Mouse (Mus musculus) forebrain, embryonic 10.5 days (tissue): ENCODE measurements at regions not wholly inside any gene's neighbourhood (a gene's known extent, or its start where the extent isn't known, plus 50 kb on each side); places are given as distances from the start of the nearest gene placed in this dataset.

Experiments used
- DNase-seq: peaks from one replicate; pipeline ENCODE4 v3.0.0-alpha.2; 2017; ENCODE audit warnings: low spot score; ENCODE audit errors: extremely low spot score
- H3K27ac ChIP-seq: fragments of 300-500 bp; sonication (generic); 2 replicates; pipeline ENCODE4 v1.5.1; 2016; ENCODE audit warnings: mild to moderate bottlenecking
- H3K27me3 ChIP-seq: fragments of 300-500 bp; sonication (generic); 2 replicates; pipeline ENCODE4 v1.6.1; 2016; ENCODE audit warnings: mild to moderate bottlenecking; ENCODE audit not compliant: poor library complexity, severe bottlenecking
- H3K36me3 ChIP-seq: fragments of 300-500 bp; sonication (generic); replicated peaks from 2 replicates; pipeline ENCODE4 v1.6.1; 2016; ENCODE audit warnings: mild to moderate bottlenecking, moderate library complexity
- H3K4me1 ChIP-seq: fragments of 300-500 bp; sonication (generic); 2 replicates; pipeline ENCODE4 v1.6.1; 2016
- H3K4me3 ChIP-seq: fragments of 300-500 bp; sonication (generic); 2 replicates; pipeline ENCODE4 v1.5.1; 2016; ENCODE audit warnings: mild to moderate bottlenecking, moderate library complexity
- H3K9me3 ChIP-seq: fragments of 300-500 bp; sonication (generic); 2 replicates; pipeline ENCODE4 v1.6.1; 2016; ENCODE audit warnings: mild to moderate bottlenecking, moderate library complexity
- WGBS: fragments of 180-500 bp; shearing (Covaris S2); methylation state at CpG from one replicate; pipeline ENCODE4 v1.1.7; 2016; 5-methylcytosine and 5-hydroxymethylcytosine counted together

- H3K27me3 ChIP-seq, result no peaks in the 10 kb centered on the region
- H3K9me3 ChIP-seq, result no peaks in the 10 kb centered on the region
- no peak overlapping the region for H3K27ac ChIP-seq
- no peak overlapping the region for H3K4me3 ChIP-seq
- no peaks in the 10 kb centered on the region for H3K4me1 ChIP-seq
- DNase-seq, result no peak
- 85% methylated on average over 5 of the region's 5 CpGs for WGBS
- H3K36me3 ChIP-seq, result no peaks in the 10 kb centered on the region
Observed at GRCm38 (mm10) chr2:46283929-46284598, 1166.9 kb upstream of the Zeb2 start.

DNA sequence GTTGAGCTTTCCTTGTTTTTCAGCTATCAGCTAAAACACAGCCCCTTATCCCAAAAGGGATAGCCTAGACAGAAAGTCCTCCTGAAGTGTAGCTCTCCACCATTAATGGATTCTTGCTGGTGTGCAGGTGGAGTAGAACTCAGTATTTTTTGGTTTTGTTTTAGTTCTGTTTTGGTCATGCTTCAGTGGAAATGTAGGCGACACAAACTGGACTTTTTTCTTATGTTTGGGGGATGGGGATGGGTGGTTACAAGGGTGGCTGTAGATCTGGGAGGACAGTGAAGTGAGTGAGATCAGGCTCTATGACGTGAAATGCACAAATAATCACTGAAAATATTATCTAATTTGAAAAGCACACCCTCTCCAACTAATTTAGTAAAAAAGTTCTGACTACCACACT lies 1163.6 kb upstream of the Zeb2 start:
- no peak for DNase-seq
- H3K4me3 ChIP-seq, result no peak overlapping the region
- no peaks in the 10 kb centered on the region for H3K36me3 ChIP-seq
- H3K27ac ChIP-seq, result no peak overlapping the region
- WGBS, result 75% methylated on average over 2 of the region's 2 CpGs
- H3K27me3 ChIP-seq, result no peaks in the 10 kb centered on the region
- no peaks in the 10 kb centered on the region for H3K4me1 ChIP-seq
- H3K9me3 ChIP-seq, result no peaks in the 10 kb centered on the region

DNA sequence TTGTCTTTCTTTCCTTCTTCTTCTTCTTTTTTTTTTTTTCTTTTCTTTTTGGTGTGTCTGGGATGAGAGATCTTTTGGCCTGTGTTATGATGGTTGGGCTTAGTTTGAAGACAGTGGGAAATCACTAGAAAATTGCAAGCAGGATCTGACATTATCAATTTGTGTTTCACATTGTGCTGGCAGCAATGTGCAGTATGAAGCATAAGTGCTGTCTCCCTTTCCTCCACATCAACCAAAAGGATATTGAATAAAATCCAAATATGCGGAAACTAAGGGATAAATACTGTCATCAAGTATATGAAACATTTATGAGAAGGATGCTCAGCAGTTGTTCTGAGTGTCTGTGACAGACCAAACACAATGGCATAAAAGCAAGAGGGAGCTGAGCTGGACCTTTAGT lies 1144.4 kb upstream of the Zeb2 start:
- no peak overlapping the region for H3K4me3 ChIP-seq
- H3K4me1 ChIP-seq, result no peaks in the 10 kb centered on the region
- H3K36me3 ChIP-seq, result no peaks in the 10 kb centered on the region
- no peaks in the 10 kb centered on the region for H3K9me3 ChIP-seq
- DNase-seq, result no peak
- 94% methylated on average over 1 of the region's 1 CpGs for WGBS
- no peaks in the 10 kb centered on the region for H3K27me3 ChIP-seq
- no peak overlapping the region for H3K27ac ChIP-seq

GRCm38 (mm10) chr2:46251562-46251961 lies 1134.4 kb upstream of the Zeb2 start:
- 88% methylated on average over 7 of the region's 7 CpGs for WGBS
- Histone ChIP-seq H3K27me3 (no peaks in the 10 kb centered on the region), H3K4me3 (no peak overlapping the region)

GRCm38 (mm10) chr2:46245717-46246116 lies 1128.5 kb upstream of the Zeb2 start:
- H3K36me3 ChIP-seq, result no peaks in the 10 kb centered on the region
- DNase-seq, result no peak
- H3K9me3 ChIP-seq, result no peaks in the 10 kb centered on the region
- H3K27me3 ChIP-seq, result no peaks in the 10 kb centered on the region
- H3K4me1 ChIP-seq, result no peaks in the 10 kb centered on the region
- no peak overlapping the region for H3K4me3 ChIP-seq
- no peak overlapping the region for H3K27ac ChIP-seq
- 82% methylated on average over 3 of the region's 3 CpGs for WGBS

More at GRCm38 (mm10) chr2:46251562-46251961, 1134.4 kb upstream of the Zeb2 start:
- H3K36me3 ChIP-seq, result no peaks in the 10 kb centered on the region
- no peak for DNase-seq
- H3K4me1 ChIP-seq, result no peaks in the 10 kb centered on the region
- no peak overlapping the region for H3K27ac ChIP-seq
- H3K9me3 ChIP-seq, result no peaks in the 10 kb centered on the region

GRCm38 (mm10) chr2:46244697-46245096 lies 1127.5 kb upstream of the Zeb2 start:
- 96% methylated on average over 3 of the region's 3 CpGs for WGBS
- H3K4me1 ChIP-seq, result no peaks in the 10 kb centered on the region
- no peak overlapping the region for H3K4me3 ChIP-seq
- no peak for DNase-seq
- no peaks in the 10 kb centered on the region for H3K27me3 ChIP-seq
- H3K9me3 ChIP-seq, result no peaks in the 10 kb centered on the region
- no peaks in the 10 kb centered on the region for H3K36me3 ChIP-seq
- H3K27ac ChIP-seq, result no peak overlapping the region

DNA sequence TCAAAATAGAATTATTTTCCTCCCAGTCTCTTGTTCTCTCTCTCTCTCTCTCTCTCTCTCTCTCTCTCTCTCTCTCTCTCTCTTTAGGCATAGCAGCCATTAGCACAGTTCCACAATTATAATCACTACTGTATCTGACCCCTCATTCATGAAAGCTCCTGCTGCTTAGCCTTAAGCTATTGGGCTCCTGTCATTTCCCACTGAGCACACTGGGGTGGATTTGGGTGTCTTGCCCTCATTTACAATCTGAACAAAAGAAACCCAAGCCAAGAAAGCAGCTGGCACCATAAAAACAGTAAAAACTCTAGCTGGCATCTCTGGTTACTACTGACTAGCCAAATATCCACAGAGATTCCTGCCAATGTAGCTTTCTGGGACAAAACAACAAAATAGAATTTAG lies 1125.6 kb upstream of the Zeb2 start:
- Histone ChIP-seq H3K27me3 (no peaks in the 10 kb centered on the region), H3K4me1 (no peaks in the 10 kb centered on the region), H3K36me3 (no peaks in the 10 kb centered on the region), H3K27ac (no peak overlapping the region), H3K4me3 (no peak overlapping the region), H3K9me3 (no peaks in the 10 kb centered on the region)
- no peak for DNase-seq

DNA sequence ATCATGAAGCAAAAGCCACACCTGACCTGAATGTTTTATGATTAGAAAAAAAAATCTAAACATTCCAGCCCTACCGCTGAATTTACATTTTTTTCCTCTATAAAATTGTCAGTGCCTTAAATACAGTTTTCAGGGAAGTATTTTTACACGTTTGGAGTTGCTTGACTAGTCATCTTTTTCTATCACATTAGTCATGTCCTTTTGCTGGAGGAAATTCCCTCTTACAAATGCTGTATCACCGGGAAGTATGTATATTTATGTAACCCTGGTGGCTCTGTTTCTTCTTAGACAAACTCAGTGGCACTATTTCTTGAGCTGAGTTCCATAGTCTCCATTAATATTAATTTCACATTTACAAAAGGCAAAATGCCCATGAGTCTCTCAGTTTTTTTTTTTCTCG lies 1122.7 kb upstream of the Zeb2 start:
- no peaks in the 10 kb centered on the region for H3K9me3 ChIP-seq
- no peaks in the 10 kb centered on the region for H3K27me3 ChIP-seq
- WGBS, result 82% methylated on average over 4 of the region's 4 CpGs
- no peaks in the 10 kb centered on the region for H3K4me1 ChIP-seq
- no peak overlapping the region for H3K27ac ChIP-seq
- no peaks in the 10 kb centered on the region for H3K36me3 ChIP-seq
- no peak for DNase-seq
- no peak overlapping the region for H3K4me3 ChIP-seq

- H3K36me3 ChIP-seq, result no peaks in the 10 kb centered on the region
- H3K27ac ChIP-seq, result no peak overlapping the region
- no peaks in the 10 kb centered on the region for H3K9me3 ChIP-seq
- no peaks in the 10 kb centered on the region for H3K27me3 ChIP-seq
- DNase-seq, result no peak
- H3K4me3 ChIP-seq, result no peak overlapping the region
- H3K4me1 ChIP-seq, result no peaks in the 10 kb centered on the region
- 81% methylated on average over 2 of the region's 2 CpGs for WGBS
Observed at GRCm38 (mm10) chr2:46230791-46231450, 1113.7 kb upstream of the Zeb2 start.

DNA sequence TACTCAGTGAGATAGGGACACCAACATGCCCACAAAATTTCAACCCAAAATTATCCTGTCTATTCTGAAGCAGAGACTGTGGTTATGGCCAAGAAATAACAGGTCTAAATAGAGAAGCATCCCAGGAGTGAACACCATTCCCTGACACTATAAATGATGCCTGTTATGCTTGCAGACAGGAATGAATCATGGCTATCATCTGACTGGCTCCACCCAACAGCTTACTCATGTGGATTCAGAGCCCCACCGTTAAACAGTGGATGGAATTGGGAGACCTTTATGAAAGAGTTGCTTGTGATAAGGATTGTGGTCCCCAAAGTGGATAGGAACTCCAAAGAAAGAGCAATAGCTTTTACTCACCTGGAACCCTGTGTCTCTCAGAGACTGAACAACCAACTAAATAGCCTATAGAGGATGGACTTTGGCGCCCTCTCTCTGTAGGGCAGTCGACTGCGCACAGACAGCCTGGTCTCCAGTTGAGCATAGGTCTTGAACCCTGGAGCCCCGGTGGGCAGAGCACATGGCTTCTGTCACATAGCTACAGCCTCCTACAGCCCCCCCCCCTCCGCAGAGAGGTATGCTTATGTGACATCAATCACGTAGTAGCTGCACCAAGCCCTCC lies 1101.3 kb upstream of the Zeb2 start:
- no peak for DNase-seq
- Histone ChIP-seq H3K27me3 (no peaks in the 10 kb centered on the region), H3K4me1 (no peaks in the 10 kb centered on the region), H3K36me3 (no peaks in the 10 kb centered on the region), H3K4me3 (no peak overlapping the region), H3K9me3 (no peaks in the 10 kb centered on the region), H3K27ac (no peak overlapping the region)
- 91% methylated on average over 7 of the region's 7 CpGs for whole genome bisulfite sequencing

DNA sequence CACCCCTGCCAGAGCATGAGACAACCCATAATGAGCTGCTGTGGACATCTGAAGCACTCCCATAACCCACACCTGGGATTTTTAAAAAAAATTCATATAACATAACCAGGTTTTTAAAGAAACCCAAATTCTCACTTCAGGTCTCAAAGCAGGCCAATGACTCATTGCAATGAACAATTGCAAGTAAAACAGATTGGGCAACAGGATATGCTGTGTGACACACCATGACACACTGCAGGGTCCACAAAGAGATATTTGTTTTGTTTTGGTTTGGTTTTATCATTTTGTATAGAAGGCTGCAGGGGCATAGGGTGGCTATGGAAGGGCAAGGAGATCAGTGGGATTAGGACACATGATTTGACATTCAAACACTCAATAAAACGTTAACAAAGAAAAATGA lies 1082.1 kb upstream of the Zeb2 start:
- WGBS, result 77% methylated on average over 1 of the region's 1 CpGs
- Histone ChIP-seq H3K36me3 (no peaks in the 10 kb centered on the region), H3K9me3 (no peaks in the 10 kb centered on the region), H3K27me3 (no peaks in the 10 kb centered on the region), H3K4me1 (no peaks in the 10 kb centered on the region), H3K4me3 (no peak overlapping the region), H3K27ac (no peak overlapping the region)
- no peak for DNase-seq

- Histone ChIP-seq H3K27ac (no peak overlapping the region), H3K9me3 (no peaks in the 10 kb centered on the region), H3K4me1 (peaks cover 3% of the 10 kb centered on the region; the same call in 1 of the 2 replicates), H3K27me3 (no peaks in the 10 kb centered on the region), H3K4me3 (no peak overlapping the region), H3K36me3 (no peaks in the 10 kb centered on the region)
- no peak for DNase-seq
Observed at GRCm38 (mm10) chr2:46187265-46187888, 1070.2 kb upstream of the Zeb2 start.

- H3K4me1 ChIP-seq, result peaks cover 3% of the 10 kb centered on the region; the same call in 1 of the 2 replicates
- no peaks in the 10 kb centered on the region for H3K9me3 ChIP-seq
- no peak for DNase-seq
- H3K27ac ChIP-seq, result no peak overlapping the region
- no peaks in the 10 kb centered on the region for H3K36me3 ChIP-seq
- H3K27me3 ChIP-seq, result no peaks in the 10 kb centered on the region
- 55% methylated on average over 2 of the region's 2 CpGs for WGBS
- no peak overlapping the region for H3K4me3 ChIP-seq
Observed at GRCm38 (mm10) chr2:46183241-46183640, 1066.0 kb upstream of the Zeb2 start.
